Mouse (Mus musculus) liver, embryonic 15.5 days (tissue): Measurements from ENCODE around the gene Pdk3. TPM values are rescaled to one million over a fixed set of nuclear protein-coding genes. Genes with fewer than 3 reads are reported as not detected.

Experiments used
- polyA plus RNA-seq: library from polyadenylated mRNA; unstranded; fragments of >200 nt; fragmentation: Nextera tagmentation; extraction: Ambion mirVana; gene quantifications from 2 replicates; pipeline ENCODE4 v1.2.1, GENCODE M21; 2015

Pdk3 gene
- polyA plus RNA-seq, 1 experiment from 2014 or later = 32.1 TPM

Other genes starting within 250 kb of the Pdk3 start
- 14.4 and 14.5 TPM in 2 replicates for gene Pola1, start 200.0 kb downstream of the Pdk3 start, polyA plus RNA-seq
- 7.9 and 8.1 TPM in 2 replicates for gene Pcyt1b, start 177.3 kb downstream of the Pdk3 start, polyA plus RNA-seq
- gene AU015836, start 136.5 kb upstream of the Pdk3 start, polyA plus RNA-seq = 0.31 and 0.45 TPM in 2 replicates